Mouse (Mus musculus): Measurements from ENCODE around the gene Fgfr2.

The Fgfr2 gene

DNA sequence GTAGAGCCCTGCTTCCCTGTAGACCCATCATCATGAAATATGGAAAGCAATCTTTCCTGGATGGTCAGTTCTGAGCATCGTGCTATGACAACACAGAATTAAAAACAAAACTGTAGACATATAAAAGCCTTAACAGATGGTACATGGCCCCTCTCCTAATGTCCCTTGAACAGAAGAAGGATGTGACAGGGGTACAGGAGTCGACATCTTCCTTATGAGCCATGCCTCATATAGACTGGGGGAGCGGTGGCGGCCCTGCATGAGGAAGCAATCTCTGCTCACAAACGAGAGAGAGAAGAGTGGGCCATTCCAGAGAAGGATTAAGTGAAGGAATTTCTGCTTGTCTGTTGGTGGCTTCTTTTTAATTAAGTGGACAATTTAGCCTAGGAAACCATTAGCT, 864.9 kb downstream of the Fgfr2 start:
- DNase-seq (ENCODE audit: low read depth), result no peak

DNA sequence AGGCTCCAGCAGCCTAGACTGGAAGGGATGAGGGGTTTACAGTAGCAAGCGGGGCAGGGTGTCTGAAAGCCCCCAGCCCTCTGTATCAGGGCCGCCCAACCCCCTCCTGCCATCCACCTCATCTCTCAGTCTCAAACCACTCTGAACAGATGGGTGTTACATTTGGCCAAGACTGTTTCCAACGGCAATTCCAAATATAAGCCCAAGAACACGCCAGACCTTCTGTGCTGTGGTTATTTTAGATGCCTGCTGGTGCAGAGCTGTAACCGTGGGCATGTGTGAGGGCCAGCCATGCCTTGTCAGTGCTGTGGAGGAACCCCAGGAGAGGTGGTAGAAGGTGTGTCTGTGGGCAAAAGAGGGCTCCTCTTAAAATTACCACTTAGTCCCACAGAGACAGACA, 869.6 kb downstream of the Fgfr2 start:
- DNase-seq (ENCODE audit: low read depth), result no peak

DNA sequence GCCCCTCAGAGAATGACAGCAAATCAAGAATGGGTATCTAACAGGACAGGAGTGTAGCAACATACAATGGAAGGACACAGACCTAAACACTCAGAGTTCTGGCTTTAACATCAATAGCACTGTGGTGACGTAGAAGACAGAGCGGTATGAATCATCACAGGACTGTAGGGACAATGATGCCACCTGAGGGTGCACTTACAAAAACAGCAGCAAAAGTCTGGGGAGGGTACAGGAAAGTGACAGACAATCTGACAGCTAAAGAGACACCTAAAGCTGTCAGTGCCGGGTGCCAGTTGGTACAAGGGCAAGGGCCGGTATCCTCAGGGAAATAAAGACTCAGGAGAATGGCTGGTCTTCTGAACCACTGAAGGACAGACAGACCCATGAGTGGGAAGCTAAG, 870.1 kb downstream of the Fgfr2 start:
- no peak for DNase-seq (ENCODE audit: low read depth)

DNA sequence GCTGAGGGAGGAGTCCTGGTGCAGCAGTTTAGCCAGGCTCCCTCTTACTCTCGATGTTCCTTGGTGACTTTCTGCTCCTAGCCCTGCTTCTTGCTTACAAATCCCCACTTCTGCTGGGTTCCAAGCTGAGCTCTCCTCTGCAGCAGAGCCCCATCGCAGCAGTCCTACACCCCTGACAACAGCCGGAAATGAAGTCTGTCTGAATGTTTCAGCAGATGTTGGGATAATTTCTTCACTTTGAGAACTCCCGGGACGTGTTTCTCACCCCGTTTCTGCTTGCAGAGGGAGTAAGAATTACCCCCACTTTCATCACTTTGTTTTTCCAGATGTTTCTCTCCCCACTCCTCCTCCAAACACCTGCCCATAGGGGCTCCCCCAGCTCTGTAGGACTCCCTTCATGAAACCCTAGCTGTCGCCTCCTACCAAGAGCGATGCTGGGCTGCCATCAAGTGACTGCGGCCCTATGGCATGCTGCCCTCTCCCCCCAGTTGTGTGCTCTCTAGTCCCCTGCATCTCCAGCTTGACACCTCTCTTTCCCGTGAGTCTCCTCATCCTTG, 873.5 kb downstream of the Fgfr2 start:
- no peak for DNase-seq (ENCODE audit: low read depth)

DNA sequence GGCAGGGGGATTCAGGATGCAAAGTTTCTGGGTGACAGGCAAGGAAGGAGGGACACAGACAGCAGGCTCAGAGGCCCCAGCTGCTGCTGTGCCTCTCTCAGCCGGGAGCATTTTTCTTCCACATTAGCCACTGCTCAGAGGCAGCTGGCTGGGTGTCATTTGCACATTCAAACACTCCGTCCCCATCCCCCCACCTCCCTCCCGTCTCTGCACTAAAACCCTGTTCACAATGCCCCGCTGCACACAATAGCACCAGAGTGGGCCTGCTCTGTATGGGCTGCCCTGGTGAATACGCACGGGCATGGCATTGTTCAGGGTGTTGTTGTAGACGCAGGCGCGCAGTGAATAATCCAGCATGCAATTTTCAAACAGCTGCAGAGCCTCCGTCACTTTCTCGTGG, 875.6 kb downstream of the Fgfr2 start:
- no peak for DNase-seq (ENCODE audit: low read depth)

GRCm38 (mm10) chr7:132247091-132247490, 876.1 kb downstream of the Fgfr2 start:
- no peak for DNase-seq (ENCODE audit: low read depth)

DNA sequence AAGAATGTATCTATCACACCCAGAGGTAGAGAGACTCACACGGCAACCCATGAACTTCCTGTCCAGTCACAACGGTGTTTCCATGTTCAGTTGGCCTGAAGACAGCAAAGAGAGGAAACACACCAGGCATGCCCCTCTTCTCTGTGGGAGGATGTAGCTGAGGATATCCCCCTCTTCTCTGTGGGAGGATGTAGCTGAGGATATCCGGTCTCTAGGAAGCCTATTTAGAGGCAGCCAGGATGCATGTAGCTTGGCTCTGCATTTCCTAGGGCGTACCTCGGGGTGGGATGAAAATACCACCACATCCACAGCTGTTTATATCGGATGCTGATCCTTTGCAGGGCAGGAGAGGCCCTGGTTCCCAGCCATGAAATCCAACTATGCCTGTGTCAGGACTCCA, 877.4 kb downstream of the Fgfr2 start:
- DNase-seq (ENCODE audit: low read depth), result no peak

GRCm38 (mm10) chr7:132244637-132245036, 878.5 kb downstream of the Fgfr2 start:
- no peak for DNase-seq (ENCODE audit: low read depth)

- no peak for DNase-seq (ENCODE audit: low read depth)
Observed at GRCm38 (mm10) chr7:132243225-132243624, 879.9 kb downstream of the Fgfr2 start.

- peak; percentile 52 for DNase-seq (ENCODE audit: low read depth)
Observed at GRCm38 (mm10) chr7:132242617-132243141, 880.5 kb downstream of the Fgfr2 start.

- no peak for DNase-seq (ENCODE audit: low read depth)
Observed at GRCm38 (mm10) chr7:132238921-132239320, 884.2 kb downstream of the Fgfr2 start.

DNA sequence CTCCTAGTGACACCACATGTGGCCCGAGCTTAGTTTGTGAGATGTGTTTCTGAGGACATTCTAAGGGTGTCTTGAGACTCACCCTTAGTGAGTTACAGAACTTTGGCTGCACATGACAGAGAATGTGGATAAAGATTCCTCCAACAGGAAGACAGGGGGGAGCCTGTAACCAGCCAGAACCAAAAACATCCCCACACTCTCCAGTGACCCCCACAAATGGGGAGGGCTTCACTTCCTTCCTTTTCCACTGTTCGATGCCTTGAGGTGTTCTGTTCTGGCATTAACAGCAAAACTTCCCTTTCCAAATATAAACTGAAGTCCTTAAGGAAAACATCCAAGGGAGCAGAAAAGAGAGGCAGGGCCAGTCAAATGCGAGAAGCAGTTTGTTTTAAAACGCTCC, 886.0 kb downstream of the Fgfr2 start:
- DNase-seq (ENCODE audit: low read depth), result no peak

- DNase-seq (ENCODE audit: low read depth), result no peak
Observed at GRCm38 (mm10) chr7:132236789-132237188, 886.4 kb downstream of the Fgfr2 start.

DNA sequence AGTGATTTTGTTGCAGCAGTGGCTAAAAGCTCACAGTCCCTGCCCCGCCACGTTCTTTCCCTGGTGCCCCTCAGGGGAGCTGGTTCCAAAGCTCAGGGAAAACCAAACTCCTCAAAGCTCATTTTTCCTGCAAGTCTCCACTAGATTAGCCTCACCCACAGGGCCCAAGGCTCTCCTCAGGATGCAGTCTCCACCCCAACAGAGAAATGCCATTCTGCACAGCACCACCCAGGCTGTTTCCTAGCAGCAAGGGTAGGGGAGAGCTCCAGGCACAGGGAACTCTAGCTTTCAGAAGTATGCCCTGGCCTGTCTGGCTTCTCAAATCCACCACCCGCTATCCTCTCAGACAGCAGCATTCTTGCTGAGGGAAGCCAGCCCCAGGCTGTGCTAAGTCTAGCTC, 888.9 kb downstream of the Fgfr2 start:
- no peak for DNase-seq (ENCODE audit: low read depth)

- DNase-seq (ENCODE audit: low read depth), result no peak
Observed at GRCm38 (mm10) chr7:132233732-132234131, 889.4 kb downstream of the Fgfr2 start.

DNA sequence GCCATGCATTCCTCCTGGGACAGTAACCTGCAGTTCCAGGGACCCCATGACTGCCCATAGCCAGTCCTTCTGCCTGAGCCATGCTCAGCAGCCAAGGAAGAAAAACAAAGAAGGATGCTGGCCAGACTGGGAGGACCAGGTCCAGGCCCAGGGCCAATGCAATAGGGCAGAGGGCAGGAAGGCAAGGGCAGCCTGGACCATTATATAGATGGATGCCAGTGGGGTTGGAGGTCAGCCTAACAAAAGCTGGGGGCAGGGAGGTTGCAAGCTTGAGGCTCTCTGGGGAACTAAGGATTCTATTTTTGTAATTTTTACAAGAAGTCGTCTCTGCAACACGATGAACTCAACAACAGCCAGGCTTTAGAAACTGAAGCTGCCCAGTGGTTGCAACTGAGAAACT, 890.2 kb downstream of the Fgfr2 start:
- DNase-seq (ENCODE audit: low read depth), result no peak

DNA sequence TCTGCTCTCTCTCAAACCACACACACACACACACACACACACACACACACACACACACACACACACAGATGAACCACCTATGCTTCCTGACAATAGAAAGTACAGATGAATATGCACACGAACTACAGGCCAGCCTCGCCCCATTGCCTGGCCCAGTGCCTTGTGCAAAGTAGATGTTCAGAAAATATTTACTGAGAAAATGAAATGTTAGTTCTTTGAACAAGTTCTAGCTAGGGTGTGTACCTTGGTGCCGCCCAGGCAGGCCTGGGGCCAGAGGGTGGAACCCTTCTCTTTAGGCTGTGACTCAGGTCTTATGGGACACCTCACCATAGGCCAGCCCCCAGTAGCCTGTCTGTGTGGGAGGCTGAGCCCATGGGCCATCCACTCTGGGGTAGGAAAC, 891.7 kb downstream of the Fgfr2 start:
- DNase-seq (ENCODE audit: low read depth), result no peak

DNA sequence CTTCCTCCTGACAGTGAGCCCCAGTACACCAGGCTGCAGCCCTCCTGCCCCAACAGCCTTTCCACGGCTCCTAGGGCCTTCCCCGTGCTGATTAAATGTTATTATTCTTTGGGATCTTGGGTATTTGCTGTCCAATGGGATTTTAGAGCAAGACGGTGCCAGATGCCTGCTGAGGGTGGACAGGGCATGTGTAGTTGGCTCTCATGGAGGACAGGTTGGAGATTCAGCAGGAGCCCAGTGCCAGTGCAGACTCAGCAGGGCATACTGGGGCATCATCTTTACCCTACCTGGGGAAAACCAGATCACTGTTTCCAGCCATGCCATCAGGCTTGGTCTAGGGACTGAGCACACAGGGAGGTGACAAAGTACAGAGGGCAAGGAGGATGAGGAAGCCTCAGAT, 892.2 kb downstream of the Fgfr2 start:
- no peak for DNase-seq (ENCODE audit: low read depth)

GRCm38 (mm10) chr7:132227075-132227640, 896.0 kb downstream of the Fgfr2 start:
- DNase-seq (ENCODE audit: low read depth), result no peak

DNA sequence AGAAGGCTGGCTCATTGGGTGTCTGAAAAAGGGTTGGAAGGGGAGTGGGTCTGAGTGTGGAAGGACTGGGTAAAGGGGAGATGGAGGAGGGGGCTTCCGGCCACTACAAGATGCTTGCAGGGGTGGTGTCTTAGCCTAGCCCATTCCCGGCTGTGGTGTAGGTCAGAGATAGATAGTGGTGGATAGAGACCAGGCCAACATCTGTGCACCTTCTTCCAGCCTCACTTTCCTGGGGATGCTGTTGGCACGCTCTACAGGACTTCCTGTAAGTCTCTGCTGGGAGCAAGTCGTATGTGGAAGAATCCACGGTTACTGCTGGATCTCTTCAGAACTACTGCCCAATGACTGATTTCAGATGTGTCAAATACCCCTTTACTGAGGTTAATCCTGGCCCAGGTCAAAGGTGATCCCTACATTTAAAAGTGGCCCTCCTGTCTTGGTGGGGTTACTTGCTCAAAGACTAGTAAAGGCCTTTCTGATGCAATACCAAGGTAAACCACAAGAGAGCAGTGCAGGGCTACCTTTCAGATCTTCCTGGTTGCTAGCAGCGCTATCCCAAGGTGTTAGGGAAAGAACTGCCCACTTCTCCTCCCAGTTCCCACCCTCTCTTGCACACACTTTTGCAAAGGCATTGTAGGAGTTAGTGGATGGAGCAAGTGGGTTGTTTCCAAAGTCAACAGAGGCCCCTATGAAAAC, 896.6 kb downstream of the Fgfr2 start:
- DNase-seq (ENCODE audit: low read depth), result peak; percentile 74

DNA sequence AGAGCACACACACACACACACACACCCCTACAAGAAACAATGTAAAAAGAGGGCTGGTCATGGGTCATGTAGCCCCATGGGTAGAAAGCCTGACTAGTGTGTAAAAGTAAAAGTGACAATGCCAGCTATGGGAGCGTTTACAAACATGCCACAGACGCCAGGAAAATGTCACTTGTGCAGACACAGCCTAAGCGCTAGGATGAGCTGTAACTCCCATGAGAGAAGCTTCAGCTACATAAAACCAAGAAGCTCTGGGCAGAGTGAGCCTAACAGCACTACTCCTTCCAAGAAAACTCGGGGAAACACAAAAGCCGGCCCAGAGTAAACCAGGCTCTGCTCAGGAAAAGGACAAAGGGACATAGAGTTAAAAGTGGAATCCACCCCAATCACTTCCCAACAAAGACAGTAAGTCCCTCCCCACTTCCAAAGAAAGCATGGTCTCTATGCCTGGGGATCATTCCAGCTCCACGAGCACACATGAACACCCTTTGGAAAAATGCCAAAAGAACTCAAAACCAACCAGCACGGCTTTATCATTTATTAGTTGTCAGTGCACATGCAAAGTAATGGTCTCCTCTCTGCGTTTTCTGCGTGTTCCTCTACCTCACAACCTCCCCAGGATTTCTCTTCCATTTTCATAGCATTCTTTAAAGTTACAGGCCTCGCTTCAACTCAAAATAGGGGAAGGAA, 899.6 kb downstream of the Fgfr2 start:
- no peak for DNase-seq (ENCODE audit: low read depth)

DNA sequence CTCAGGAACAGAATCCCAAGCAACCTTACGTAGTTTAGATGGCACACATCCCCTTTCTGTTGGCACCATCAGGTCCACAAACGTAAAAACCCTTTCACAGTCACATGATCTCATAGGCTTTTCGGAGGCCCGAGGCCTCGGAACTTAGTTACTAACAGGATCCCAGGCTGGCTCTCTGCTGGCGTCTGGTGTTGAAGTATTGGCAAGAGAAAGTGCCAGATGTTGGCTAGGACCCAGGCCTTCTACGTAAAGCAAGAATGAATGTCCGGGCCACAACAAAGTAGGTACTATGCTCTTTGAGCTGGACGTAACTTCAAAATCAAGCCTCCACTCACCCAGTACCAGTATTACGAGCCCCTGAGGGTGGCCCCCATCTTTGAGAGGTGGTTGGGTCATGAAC, 909.1 kb downstream of the Fgfr2 start:
- DNase-seq (ENCODE audit: low read depth), result no peak

DNA sequence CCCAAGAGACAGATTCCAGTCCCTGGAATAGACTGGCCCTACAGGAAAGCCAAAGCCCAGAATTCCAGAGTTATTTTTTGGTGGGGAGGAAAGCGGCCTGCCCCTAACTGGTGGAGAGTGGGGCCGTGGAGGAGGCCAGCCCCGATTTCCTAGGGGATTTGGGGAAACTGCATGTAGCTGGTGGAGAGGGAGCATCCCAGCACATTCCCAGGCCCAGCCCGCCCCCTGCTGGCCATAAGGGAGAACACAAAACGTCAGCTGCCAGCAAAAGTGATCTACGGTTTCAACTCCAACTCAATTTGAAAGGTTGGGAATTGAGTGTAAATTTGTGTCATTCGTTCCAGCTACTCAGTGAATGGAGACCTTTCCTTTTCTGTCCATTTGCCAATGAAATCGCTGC, 909.7 kb downstream of the Fgfr2 start:
- DNase-seq (ENCODE audit: low read depth), result peak; percentile 24

Data from 416B (cell line).